Mouse (Mus musculus) liver, embryonic 14.5 days (tissue): Measurements from ENCODE around the gene Kalrn. TPM values are rescaled to one million over a fixed set of nuclear protein-coding genes. Genes with fewer than 3 reads are reported as not detected.

Experiments
- ATAC-seq: fragments of 200-750 bp; cut with Nextera tagmentation; 2 replicates; pipeline ENCODE4 v1.8.0; 2017; ENCODE audit warnings: moderate number of reproducible peaks, mild to moderate bottlenecking, moderate library complexity; ENCODE audit not compliant: insufficient read depth
- DNase-seq, 3 experiments: peaks; one replicate each; pipeline ENCODE4 v3.0.0-alpha.2; 2012 to 2013; ENCODE audit warnings: low read depth in 3 of 3, low spot score in 3 of 3
- H3K27ac ChIP-seq: fragments of 300-500 bp; sonication (generic); 2 replicates; pipeline ENCODE4 v1.5.1; 2014; ENCODE audit warnings: moderate library complexity, mild to moderate bottlenecking, control low read depth, inconsistent platforms
- H3K27me3 ChIP-seq: fragments of 300-500 bp; sonication (generic); 2 replicates; pipeline ENCODE4 v1.6.1; 2014; ENCODE audit warnings: mild to moderate bottlenecking, low read length, moderate library complexity; ENCODE audit not compliant: control insufficient read depth, insufficient read depth
- H3K36me3 ChIP-seq: fragments of 300-500 bp; sonication (generic); replicated peaks from 2 replicates; pipeline ENCODE4 v1.6.1; 2014; ENCODE audit warnings: low read depth; ENCODE audit not compliant: control insufficient read depth, insufficient read depth
- H3K4me1 ChIP-seq, 2 experiments: fragments of 200-500 bp in 1 of 2; fragments of 300-500 bp in 1 of 2; sonication (generic) in 1 of 2; replicated peaks; 2 replicates each; pipeline ENCODE4 v1.6.1; 2012 to 2014; ENCODE audit warnings: antibody characterized with exemption in 1 of 2, inconsistent platforms in 1 of 2, low read length in 1 of 2; ENCODE audit not compliant: control insufficient read depth in 2 of 2, insufficient read depth in 2 of 2
- H3K4me2 ChIP-seq: fragments of 300-500 bp; sonication (generic); 2 replicates; pipeline ENCODE4 v1.6.1; 2014; ENCODE audit warnings: low read depth, mild to moderate bottlenecking, control low read depth, moderate library complexity
- H3K4me3 ChIP-seq, 2 experiments: fragments of 200-500 bp in 1 of 2; fragments of 300-500 bp in 1 of 2; sonication (generic) in 1 of 2; 2 replicates each; pipeline ENCODE4 v1.5.1; 2012 to 2014; ENCODE audit warnings: low read depth in 2 of 2, low read length in 2 of 2, mild to moderate bottlenecking in 2 of 2, control low read depth in 1 of 2, inconsistent platforms in 1 of 2, moderate library complexity in 1 of 2; ENCODE audit not compliant: insufficient read depth in 1 of 2
- H3K9ac ChIP-seq: fragments of 300-500 bp; sonication (generic); replicated peaks from 2 replicates; pipeline ENCODE4 v1.6.1; 2014; ENCODE audit warnings: mild to moderate bottlenecking, control low read depth, moderate library complexity
- H3K9me3 ChIP-seq: fragments of 300-500 bp; sonication (generic); 2 replicates; pipeline ENCODE4 v1.6.1; 2016; ENCODE audit warnings: low read length, mixed read lengths; ENCODE audit not compliant: control insufficient read depth
- CTCF ChIP-seq: IDR thresholded peaks from 2 replicates; pipeline ENCODE4 v1.5.1; 2016; ENCODE audit warnings: antibody characterized with exemption, low read depth, control low read depth
- EP300 ChIP-seq: IDR thresholded peaks from 2 replicates; pipeline ENCODE4 v1.6.1; 2016; ENCODE audit warnings: antibody characterized with exemption, low read depth
- WGBS: fragments of 180-500 bp; shearing (Covaris S2); extraction: QIAGEN DNeasy Blood & Tissue Kit; methylation state at CpG from one replicate; pipeline ENCODE4 v1.1.7; 2014; ENCODE audit not compliant: insufficient replicate concordance; 5-methylcytosine and 5-hydroxymethylcytosine counted together
- polyA plus RNA-seq, 2 experiments: library from polyadenylated mRNA; depleted of rRNA in 1 of 2; stranded (reverse) in 1 of 2; unstranded in 1 of 2; fragments of >200 nt; fragmentation: Nextera tagmentation in 1 of 2; extraction: Ambion mirVana in 1 of 2; gene quantifications; 2 replicates each; pipeline versions ENCODE4 v1.2.1 to v1.2.3; 2012 to 2014

The Kalrn gene
- polyA plus RNA-seq, 2 experiments, result 7.2 to 8.5 TPM

- no peak overlapping the region for H3K4me2 ChIP-seq
- no peak overlapping the region for H3K9ac ChIP-seq
- ATAC-seq, result no peak
- no peak for DNase-seq
- no peaks in the 10 kb centered on the region for H3K9me3 ChIP-seq
- H3K4me1 ChIP-seq, result peaks cover 0 to 11% of the 10 kb centered on the region in 2 experiments; a peak in 1 of 4 replicates
- H3K27ac ChIP-seq, result no peak overlapping the region
- no peak for TF ChIP-seq CTCF
- no peak for TF ChIP-seq EP300
- no peak overlapping the region for H3K4me3 ChIP-seq
- no peaks in the 10 kb centered on the region for H3K27me3 ChIP-seq
- WGBS, result 31% methylated on average over 5 of the region's 5 CpGs
- no peaks in the 10 kb centered on the region for H3K36me3 ChIP-seq
Observed at GRCm38 (mm10) chr16:33932126-33932525, 641.2 kb downstream of the Kalrn start.

GRCm38 (mm10) chr16:33931682-33932081 is 641.6 kb downstream of the Kalrn start:
- Histone ChIP-seq H3K36me3 (no peaks in the 10 kb centered on the region), H3K27ac (no peak overlapping the region), H3K4me1 (peaks cover 0 to 11% of the 10 kb centered on the region in 2 experiments; a peak in 1 of 4 replicates), H3K9ac (no peak overlapping the region), H3K4me2 (no peak overlapping the region), H3K9me3 (no peaks in the 10 kb centered on the region), H3K4me3 (no peak overlapping the region), H3K27me3 (no peaks in the 10 kb centered on the region)
- DNase-seq (no peak), ATAC-seq (no peak)
- 44% methylated on average over 2 of the region's 2 CpGs for WGBS
- TF ChIP-seq EP300 (no peak), CTCF (no peak)

- no peak overlapping the region for H3K27ac ChIP-seq
- H3K4me1 ChIP-seq, result peaks cover 0 to 11% of the 10 kb centered on the region in 2 experiments; a peak in 1 of 4 replicates
- TF ChIP-seq CTCF (no peak), EP300 (no peak)
- no peaks in the 10 kb centered on the region for H3K9me3 ChIP-seq
- no peaks in the 10 kb centered on the region for H3K27me3 ChIP-seq
- WGBS, result 59% methylated on average over 6 of the region's 6 CpGs
- no peak overlapping the region for H3K9ac ChIP-seq
- H3K36me3 ChIP-seq, result no peaks in the 10 kb centered on the region
- DNase-seq (no peak), ATAC-seq (no peak)
- no peak overlapping the region for H3K4me2 ChIP-seq
- no peak overlapping the region for H3K4me3 ChIP-seq
Observed at GRCm38 (mm10) chr16:33930785-33931184, 642.5 kb downstream of the Kalrn start.

GRCm38 (mm10) chr16:33928788-33929462 is 644.4 kb downstream of the Kalrn start:
- DNase-seq, result no peak
- no peak for ATAC-seq

GRCm38 (mm10) chr16:33927263-33927824 is 646.0 kb downstream of the Kalrn start:
- no peak overlapping the region for H3K9ac ChIP-seq
- no peak for DNase-seq
- no peak for ATAC-seq
- no peak overlapping the region for H3K27ac ChIP-seq
- TF ChIP-seq CTCF (no peak), EP300 (no peak)
- 56% methylated on average over 6 of the region's 6 CpGs for WGBS
- H3K4me3 ChIP-seq, result no peak overlapping the region
- peaks cover 13 to 29% of the 10 kb centered on the region in 2 experiments for H3K4me1 ChIP-seq
- H3K9me3 ChIP-seq, result no peaks in the 10 kb centered on the region
- H3K36me3 ChIP-seq, result no peaks in the 10 kb centered on the region
- H3K4me2 ChIP-seq, result no peak overlapping the region
- no peaks in the 10 kb centered on the region for H3K27me3 ChIP-seq

More at GRCm38 (mm10) chr16:33928788-33929462, 644.4 kb downstream of the Kalrn start:
- TF ChIP-seq EP300 (no peak), CTCF (no peak)
- H3K27me3 ChIP-seq, result no peaks in the 10 kb centered on the region
- H3K4me2 ChIP-seq, result no peak overlapping the region
- no peak overlapping the region for H3K27ac ChIP-seq
- 55% methylated on average over 9 of the region's 9 CpGs for WGBS
- no peak overlapping the region for H3K4me3 ChIP-seq
- H3K36me3 ChIP-seq, result no peaks in the 10 kb centered on the region
- no peaks in the 10 kb centered on the region for H3K9me3 ChIP-seq
- H3K4me1 ChIP-seq, result peaks cover 2 to 14% of the 10 kb centered on the region in 2 experiments; a peak in 2 of 4 replicates
- H3K9ac ChIP-seq, result no peak overlapping the region
